Mouse (Mus musculus): Measurements from ENCODE around the gene Paxx.
A peak's percentile ranks its signal among the peaks of the same experiment; 100 is the strongest.

The Paxx gene

DNA sequence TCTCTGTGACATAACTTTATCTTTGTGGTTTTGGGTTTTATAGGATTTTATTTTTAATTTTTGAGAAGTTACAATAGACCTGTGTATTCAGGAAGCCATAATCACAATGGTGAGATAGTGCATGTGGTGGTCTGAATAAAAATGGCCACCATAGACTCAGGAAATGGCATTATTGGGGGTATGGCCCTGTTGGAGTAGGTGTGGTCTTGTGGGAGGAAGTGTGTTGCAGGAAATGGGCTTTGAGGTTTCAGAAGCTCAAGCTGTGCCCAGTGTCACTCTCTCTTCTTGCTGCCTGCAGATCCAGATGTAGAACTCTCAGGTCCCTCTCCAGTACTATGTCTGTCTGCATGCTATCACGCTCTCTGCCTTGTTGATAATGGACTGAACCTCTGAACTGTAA is 19.6 kb upstream of the Paxx start:
- no peak for DNase-seq

DNA sequence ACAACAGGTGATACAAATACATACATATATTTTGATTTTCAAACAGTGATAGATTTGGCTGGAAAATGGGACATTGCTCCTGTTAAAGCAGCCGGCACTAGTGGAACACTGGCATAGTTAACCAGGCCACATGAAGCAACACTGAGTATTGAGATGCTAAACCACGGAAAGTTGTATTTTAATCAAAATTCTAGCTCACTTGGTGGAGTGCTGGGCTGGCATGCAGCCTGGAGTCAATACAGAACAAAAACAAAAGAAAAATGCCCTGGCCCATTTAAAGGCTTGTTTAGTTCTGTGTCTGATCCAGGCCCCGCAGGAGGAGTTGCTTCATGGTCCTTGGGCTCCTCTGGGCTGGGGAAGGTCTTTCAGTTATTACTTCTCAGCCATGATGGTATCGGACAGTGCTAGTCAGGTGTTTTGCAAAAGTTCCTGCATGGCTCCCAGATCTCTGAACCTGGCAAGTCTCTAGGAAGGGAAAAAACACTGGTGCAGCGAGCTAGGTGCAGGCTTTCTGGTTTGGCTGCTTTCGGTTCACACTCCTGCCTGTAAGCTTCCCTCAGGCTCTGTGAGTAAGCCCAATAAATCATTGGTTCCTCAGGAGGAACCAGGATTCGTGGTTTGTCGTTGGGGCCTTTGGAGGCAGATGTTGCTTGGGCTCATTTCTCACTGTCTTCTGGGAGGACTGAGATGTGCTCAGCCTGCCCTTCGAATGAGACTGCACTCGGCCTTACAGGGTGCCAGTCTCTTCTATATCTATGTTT is 18.8 kb upstream of the Paxx start:
- DNase-seq: no peak

DNA sequence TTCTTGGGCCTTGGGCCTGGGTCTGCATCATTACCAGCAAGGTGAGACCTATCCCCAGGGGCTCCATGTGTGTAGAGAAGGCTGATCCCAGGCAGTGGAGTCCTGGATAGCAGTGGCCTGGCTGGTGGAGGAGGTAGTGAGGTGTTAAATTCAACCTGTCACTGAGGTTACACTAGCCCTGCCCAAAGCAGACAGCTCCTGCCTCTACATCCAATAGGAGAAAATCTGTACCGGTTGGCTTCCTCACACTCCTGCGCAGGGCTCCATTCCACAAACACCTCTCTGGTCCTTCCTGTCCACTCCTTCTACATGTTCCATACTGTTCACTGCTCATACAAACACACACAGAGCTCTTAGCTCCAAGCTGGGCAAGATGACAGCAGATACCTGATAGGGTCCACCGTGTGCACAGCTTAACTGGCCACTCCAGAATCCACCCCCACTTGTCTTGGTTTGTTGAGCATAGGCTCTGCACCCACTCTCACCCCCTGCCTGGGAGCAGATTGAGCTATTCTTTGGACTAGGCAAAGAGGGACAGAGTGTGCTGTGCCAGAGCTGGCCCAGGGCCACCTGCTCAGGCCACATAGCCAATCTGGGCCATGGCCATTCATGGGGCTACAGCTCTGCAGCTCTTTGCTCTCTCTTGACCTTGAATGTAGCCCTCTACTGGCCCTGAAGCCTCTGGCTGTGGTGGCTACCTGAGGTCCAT is 17.2 kb upstream of the Paxx start:
- DNase-seq: no peak

DNA sequence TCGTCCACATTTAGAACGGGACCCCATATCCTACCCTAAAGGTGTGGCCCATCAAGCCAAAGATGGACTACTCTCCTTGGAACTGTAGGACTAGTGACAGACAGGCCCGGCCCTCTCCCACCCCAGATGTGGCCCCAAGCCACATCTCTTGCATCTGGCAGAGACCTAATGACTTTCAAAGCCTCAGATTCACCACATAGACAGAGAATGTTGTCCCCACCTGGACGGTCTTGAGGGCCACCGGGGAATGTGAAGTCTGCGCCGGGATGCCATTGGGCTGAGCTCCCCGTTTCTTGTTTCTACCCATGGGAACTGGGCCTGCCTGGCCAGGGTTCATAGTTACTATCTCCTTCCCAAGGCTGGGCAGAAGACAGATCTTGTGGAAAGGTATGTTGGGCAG is 16.6 kb upstream of the Paxx start:
- DNase-seq: no peak

DNA sequence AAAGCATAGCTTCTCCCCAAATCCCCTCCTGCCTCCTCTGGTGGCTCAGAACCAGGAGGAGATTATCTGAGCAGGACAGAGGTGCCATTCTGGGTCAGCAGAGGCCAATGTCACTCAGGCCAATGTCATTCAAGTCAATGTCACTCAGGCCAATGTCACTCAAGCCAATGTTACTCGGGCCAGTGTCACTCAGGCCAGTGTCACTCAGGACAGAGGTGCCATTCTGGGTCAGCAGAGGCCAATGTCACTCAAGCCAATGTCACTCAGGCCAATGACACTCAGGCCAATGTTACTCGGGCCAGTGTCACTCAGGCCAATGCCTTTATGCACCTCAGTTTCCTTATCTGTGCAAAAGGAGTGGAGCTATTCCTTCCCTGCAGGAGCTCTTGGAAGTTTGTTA is 11.7 kb upstream of the Paxx start:
- DNase-seq: no peak

DNA sequence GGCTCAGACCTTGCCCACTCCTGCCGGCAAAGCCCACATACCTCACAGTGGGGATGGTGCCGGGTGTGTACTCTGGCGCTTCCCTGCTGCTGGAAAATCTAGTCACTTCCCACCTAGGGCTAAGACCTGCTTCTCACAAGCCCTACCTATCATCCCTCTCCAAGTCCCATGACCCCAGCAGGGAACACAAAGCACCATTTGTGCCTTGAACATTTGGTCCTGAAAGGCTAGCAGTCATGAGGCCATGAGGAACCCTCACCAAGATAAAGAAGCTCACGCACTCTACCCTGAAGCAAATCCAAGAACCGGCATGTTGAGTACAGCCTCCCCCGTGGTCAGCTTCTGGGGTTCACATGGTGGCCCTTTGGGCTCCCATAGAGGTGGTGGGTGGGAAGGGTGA is 9.1 kb upstream of the Paxx start, which contains the start of gene Ptgds:
TSS of gene Ptgds (minus strand) at position 78 of the 400 bp plus-strand sequence.
- no peak for DNase-seq

DNA sequence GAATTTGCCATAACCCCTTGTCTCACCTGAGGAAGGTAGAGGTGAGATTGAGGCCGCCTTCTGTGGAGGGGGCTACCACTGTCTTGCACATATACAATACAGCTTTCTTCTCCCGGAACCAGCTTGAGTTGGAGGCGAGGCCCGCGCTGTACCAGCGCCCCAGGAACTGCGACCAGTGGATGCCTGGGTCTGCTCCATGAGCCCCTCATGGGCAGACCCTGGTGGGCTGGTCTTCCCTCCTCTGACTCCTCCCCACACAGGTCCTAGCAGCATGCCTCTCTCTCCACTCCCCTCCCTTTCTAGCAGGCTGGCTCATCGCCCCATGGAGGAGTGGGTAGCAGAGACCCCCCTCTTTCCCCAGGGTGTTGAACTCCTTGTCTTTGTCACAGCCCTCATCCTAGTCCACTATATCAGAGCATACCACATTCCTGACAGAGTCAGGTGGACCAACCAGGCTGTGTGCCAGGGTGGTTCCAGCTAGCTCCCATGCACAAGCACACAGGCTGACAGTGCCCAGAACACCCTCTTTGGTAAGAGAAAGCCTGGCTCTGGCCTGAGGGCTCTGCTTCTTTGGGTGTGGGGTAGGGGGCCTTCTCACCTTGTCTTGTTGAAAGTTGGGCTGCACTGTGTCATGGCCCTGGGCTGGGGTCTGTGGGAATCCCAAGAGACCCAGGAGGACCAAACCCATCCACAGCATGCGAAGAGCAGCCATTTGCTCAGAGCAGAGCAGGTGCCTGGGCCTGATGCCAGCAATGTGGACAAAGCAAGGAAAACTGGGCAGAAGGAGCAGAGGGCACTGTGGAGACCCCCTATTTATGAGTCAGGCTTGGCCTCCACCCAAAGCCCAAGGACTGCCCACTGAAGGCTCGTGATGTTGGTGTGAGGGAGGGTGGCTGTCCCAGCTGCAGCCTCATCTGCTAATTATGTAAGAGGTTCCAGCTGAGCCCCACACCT is 8.3 kb upstream of the Paxx start:
- peak; percentile 29 to 52 for DNase-seq

DNA sequence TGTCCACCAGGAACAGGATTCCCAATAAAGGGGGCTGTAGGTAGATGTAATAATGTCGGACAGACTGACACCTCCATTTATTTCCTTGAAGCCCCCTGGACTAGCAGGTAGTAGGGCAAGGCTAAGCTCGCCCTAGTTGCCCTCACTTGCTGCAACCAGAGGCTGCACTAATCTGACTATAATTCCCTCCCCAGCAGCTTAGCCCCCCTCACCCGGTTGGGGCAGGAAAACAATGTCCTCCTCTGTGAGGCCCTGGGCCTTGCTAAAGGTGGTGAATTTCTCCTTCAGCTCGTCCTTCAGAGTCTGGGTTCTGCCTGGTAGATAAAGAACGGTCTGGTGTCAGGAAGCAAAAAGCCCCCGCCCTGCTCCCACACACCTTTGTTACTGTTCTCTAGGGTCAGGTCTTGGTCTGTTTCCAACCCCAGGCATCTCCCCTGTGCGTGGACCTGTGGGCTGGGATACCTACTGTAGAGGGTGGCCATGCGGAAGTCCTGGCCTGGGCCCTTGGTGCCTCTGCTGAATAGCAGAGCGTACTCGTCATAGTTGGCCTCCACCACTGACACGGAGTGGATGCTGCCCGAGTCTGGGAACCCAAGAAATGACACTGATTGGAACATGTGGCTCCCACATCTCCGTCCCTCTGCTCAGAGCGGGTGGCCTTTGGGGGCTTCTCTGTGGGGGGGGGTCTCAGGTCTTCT is 6.9 kb upstream of the Paxx start:
- no peak for DNase-seq

DNA sequence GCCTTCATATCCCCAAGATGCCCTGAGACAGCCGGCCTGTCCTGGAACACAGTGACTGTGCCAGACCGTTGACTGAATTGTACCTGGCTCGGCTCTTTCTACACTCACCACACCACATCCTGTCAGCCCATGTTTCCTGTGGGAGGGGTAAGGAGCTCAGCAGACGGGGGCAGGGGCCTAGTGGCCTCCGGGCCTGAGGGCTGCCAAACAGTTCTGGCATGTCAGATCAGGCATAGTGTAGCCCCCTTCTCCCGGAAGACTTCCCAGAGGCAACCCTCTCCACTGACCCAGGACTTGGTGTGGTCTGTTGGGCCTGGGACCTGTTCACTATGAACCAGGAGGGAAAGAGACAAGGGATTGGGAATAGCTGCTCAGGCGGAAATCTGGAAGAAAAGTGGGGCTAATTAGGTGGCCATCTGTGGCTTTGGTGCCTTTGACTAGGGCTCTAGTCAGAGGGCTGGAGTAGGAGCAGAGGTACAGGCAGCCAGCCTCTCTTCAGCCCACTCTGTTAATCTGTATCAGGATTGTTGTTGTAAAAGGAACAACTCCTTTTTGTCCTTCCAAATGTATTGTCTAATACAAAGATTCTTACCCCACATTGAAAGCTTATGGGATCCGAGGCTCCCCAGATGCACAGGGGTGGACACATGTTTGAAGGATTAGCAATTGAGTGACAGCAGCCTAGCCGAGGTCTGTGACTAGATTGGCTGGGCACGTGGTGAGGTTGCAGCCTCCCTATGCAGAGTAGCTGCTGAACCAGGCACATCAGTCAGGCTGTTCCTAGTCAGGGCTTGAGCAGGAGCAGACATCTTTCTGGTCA is 5.1 kb upstream of the Paxx start:
- no peak for DNase-seq

DNA sequence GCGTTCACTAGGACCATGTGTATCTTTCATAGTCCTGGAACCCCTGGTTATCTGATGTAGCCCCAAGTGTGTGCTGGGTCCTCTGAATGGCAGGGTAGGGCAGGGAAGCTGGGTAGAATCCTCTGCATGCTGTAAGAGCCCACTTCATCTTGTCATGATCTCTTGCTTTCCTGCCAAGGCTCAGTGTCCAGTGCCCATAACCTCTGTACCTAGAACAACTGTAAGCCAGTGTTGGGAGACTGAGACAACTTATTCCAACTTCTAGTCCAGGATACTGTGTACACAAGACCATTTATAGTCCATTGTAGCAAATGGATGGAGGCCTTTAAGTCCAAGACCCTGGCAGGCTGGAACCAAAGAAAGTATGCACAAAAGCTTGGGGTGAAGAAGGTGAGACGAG is 4.4 kb upstream of the Paxx start:
- no peak for DNase-seq

DNA sequence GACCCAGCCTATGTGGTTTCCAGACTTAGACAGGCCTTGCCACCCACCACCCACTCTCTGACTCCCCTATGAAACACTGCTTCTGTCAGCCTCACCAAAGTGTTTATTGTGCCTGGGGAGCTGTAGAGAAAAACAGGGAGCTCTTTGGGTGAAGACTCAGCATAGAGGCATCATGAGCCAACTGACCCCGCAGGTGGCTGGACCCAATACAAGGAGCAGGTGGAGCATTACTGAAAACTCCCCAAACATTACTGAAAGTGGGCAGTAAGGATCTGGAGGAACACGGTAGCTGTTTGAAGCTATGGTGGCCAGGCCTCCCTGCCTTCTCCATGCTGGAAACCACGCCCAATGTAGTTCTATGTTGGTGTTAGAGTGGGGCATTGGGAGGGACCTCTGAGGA is 2.7 kb upstream of the Paxx start:
- DNase-seq: no peak

DNA sequence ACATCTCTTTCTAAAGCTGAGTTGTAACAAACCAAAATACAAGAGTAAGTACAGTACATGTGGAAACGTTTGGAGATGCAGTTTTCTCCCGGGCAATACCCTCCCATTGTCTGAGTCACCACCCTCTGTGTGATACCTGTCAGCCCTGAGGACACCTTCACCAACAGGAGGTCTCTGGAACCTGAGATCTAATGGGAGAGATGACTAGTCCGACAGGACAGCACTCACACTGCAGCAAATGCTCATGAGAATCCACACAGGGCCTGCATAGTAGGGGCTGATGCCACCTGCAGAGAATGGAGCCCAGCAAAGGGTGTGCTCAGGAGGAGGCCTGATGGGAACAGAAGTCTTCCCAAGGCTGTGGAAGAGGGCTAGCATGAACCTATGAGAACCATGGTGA is 513 bp upstream of the Paxx start:
- no peak for DNase-seq

DNA sequence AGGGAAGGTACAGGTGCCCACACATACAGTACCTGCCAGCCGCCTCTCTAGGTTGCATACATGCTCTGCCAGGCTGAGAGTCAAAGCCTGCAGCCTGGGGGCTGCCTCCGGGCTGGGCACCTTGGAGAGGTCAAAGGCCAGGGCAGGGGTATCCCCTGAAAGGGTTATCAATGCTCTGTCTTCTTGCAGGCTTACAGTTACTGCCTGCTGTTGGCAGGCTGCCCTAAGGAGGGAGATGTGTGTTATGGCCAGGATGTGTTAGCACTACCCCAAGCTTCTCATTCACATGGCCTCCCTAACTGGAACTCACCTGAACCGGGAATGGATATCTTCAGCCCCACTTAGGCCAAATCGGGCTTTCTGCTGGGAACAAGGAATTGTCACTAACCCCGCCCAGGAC is 759 bp downstream of the Paxx start:
- DNase-seq: no peak

DNA sequence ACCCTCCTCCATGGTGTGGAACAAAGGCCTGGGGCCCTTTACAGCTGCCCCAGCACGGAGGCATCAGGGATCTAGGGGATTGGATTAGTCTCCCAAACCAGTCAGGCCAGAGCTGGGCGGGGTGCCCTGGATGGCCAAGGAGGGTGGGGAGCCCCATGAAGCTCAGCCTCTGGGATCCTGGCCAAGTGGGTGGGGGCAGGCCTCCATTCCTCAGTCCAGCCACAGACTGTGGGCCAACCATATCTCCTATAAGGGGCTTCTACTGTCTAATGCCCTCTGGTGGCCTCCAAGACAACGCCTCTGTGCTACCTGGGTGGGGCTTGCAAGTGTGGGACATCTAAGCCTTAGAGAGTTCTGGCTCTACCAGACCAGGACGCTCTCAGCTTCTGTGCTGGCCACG is 2.0 kb downstream of the Paxx start:
- peak; percentile 43 to 45 for DNase-seq

DNA sequence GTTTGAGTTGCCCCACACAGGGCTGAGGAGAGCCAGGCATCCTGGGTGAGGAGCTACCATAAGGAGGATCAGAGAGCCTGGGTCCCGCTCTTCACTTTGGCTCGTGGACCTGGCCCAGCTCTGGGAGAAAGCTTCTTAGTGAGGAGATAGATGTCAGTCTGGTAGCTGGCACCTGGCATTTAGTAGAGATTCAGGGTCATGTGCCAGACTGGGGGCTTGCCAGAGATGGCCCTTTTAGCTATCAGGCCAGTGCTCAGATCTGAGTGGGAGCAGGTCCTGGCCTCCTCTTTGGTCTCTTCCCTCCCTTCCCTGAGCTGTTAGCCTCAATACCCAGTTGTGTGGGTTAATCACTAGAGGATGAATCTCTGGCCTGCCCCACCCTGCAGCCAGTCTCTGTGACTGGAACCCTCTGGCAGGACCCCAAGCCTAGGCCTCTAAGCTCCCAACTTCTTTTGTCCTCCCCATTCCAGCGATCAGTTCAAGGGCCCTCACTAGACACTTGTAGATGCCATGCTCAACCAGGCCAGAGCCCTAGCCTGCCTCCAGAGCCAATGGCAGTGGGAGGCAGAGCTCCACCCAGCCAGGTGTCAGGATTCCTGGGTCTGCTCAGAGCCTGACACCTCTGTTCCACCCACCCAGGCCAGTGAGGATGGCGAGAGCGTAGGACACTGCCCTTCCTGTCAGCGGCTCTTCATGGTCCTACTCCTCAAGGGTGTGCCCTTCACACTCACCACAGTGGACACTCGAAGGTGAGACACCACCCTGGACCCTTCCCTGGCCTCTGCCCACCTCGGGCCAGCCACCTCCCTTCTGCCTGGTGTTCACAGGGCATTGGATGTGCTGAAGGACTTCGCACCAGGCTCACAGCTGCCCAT is 3.6 kb downstream of the Paxx start:
- no peak for DNase-seq

DNA sequence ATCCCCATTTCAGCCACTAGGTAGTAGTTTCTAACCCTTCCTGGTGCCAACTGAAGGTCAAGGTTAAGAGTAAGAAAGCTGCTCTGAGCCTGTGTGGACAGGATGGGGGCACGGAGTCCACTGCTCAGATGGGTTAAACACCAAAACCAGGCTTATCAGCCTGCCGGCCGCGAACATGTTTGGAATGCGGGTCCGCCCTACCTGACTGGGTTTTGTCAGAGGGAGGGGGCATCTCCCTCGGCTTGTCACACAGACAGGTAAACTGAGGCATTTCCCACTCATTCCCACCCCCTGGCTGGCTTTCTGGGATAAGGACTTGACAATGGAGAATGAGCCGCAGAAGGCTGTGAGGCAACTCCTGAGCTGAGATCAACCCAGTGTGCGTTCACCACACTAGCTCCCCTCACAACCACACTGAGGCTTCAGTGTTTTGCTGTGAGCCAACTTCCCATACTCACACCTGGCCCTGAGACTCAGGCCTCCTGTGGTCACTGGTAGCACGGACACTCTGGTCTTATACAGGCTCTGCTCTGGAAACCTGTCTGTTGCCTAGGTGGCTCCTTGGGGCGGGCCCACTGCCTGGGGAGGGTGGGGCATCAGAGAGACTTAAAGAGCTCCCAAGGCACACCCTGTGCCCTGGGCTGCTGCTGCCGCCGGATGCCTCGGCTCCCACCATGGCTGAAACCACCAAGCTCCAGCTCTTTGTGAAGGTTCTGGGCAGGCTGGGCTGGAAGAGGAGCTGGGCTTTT is 4.5 kb downstream of the Paxx start, which contains the start of gene Clic3:
TSS of gene Clic3 (plus strand) at position 634 of the 749 bp plus-strand sequence.
- DNase-seq: peak; percentile 29 to 54

DNA sequence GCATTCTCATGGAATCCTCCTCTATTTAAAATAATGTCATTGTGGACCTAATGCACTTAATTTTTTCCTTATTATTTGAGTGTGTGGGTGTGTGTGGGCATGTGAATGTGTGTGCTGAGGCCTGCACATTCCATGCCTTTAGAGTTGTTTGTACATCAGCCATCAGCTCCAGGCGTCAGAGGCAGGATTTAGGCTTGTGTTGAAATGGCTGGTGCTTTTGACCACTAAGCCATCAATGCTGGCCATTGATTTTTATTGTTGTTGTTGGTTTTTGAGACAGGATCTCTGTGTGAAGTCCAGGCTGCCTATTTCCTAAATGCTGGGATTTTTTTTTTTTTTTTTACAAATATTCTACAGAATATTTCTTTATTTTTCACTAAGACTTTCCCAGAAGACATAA is 7.9 kb downstream of the Paxx start:
- no peak for DNase-seq

DNA sequence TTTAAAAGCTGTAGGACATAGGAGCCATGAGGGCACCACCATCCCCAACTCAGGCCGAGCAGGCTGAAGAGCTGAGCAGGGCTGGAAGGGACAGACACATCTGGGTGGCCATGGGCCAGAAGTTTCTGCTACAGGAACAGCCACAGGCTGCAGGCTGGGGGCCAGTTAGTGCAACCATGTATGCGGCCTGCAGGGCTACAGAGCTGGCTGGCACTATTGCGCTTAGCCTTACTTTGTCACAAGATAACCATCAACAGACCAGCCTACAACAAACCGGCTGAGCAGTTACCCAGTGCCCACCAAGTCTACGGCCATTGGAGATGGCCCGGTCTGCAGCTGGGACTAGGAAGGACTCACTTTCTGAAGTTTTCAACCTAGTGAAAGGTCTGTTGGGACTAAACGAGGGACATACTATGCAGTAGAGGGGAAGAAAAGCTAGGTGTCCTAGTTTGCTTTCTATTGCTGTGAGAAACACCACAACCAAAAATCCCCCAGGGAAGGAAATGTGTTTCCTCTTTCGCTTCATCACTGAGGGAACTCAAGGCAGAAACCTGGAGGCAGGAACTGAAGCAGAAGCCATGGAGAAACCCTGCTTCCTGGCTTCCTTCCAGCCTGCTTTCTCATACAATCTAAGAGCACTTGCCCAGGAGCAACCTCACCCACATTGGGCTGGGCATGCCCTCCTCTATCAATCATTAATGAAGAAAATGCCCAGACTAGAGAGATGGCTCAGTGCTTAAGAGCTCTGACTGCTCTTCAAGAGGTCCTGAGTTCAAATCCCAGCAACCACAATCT is 9.8 kb downstream of the Paxx start:
- DNase-seq: no peak

DNA sequence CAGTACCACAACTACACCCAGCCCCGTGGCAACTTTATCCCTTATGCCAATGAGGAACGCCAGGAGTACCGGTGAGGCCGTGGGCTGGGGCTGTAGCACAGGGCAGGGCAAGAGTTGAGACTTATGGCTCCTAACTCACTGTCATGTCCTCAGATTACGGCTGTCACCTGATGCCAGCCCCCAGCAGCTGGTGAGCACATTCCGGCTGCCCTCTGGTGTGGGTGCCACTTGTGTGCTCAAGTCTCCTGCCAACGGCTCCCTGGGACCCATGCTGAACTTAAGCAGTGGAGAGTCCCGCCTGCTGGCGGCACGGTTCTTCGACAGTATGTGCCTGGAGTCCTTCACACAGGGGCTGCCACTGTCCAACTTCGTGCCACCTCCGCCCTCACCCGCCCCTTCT is 18.2 kb downstream of the Paxx start:
- DNase-seq: no peak
